Comparison of ENCODE assay signal across 21 mouse cellular contexts in the genomic region with DNA sequence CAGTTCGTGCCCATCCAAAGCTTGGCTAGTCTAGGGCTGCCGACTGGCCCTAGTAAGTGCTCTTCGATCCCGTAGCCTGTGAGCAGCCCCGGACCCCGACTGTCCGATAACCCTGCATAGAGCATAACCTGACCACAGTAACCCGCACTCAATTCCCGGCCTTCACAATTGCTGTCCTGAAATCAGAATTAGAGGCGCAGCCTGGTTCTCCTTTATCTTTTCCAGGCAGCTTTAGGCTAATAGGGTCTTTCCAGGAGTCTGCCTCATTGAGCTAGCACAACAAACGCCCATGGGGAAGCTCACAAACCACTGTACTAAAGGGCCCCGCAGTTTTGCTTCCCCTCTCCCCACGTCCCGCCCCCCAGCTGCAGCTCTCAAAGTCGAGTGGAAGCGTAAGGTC. TPM values are rescaled to one million over a fixed set of nuclear protein-coding genes. Genes with fewer than 3 reads are reported as not detected.
DNase-seq lines count a peak whose midpoint lies in the region; ATAC-seq and TF ChIP-seq lines count a peak whose summit lies in the region.
"Had no signal": no experiment of that assay in that cellular context is flagged by ENCODE, and none has a peak within 500 bp of the region (broad histone marks: within the 10 kb centered on the region; RNA-seq: fewer than 3 reads in every experiment).

No protein-coding gene starts in this region.

- H3K9me3 ChIP-seq in heart, embryonic 10.5 days: no peaks in the 10 kb centered on the region
- no peaks in the 10 kb centered on the region for H3K9me3 ChIP-seq in heart, embryonic 12.5 days (replicated peaks)
- no peaks in the 10 kb centered on the region for H3K9me3 ChIP-seq in midbrain, embryonic 10.5 days (replicated peaks)
- H3K9me3 ChIP-seq in midbrain, postnatal 0 days (ENCODE audit: low read length): no peaks in the 10 kb centered on the region
- H3K9me3 ChIP-seq in embryonic facial prominence, embryonic 14.5 days (ENCODE audit: control insufficient read depth, low read length): no peaks in the 10 kb centered on the region
- no peaks in the 10 kb centered on the region for H3K9me3 ChIP-seq in neural tube, embryonic 11.5 days (ENCODE audit: control insufficient read depth, low read length)
- no peaks in the 10 kb centered on the region for H3K9me3 ChIP-seq in forebrain, embryonic 11.5 days (ENCODE audit: control insufficient read depth, low read length)
- H3K9me3 ChIP-seq: forebrain, embryonic 15.5 days had no signal

- peak overlapping the region; percentile 19; the same call in 1 of the 2 replicates for H3K4me3 ChIP-seq in heart, embryonic 10.5 days
- no peak overlapping the region for H3K4me3 ChIP-seq in heart, embryonic 12.5 days
- 0 out of 2 replicates have a peak overlapping the region, but pooled peaks have one; percentile 1 for H3K4me3 ChIP-seq in midbrain, embryonic 10.5 days
- H3K4me3 ChIP-seq in midbrain, postnatal 0 days (ENCODE audit: low read depth, low read length): no peak overlapping the region
- H3K4me3 ChIP-seq in embryonic facial prominence, embryonic 14.5 days (ENCODE audit: low read depth, low read length): peak overlapping the region; percentile 41
- H3K4me3 ChIP-seq in neural tube, embryonic 11.5 days (ENCODE audit: low read depth, low read length): no peak overlapping the region
- no peak overlapping the region for H3K4me3 ChIP-seq in forebrain, embryonic 11.5 days (ENCODE audit: low read depth, low read length)
- H3K4me3 ChIP-seq: erythroblast, embryonic 14.5 days had no signal

- no peak overlapping the region for H3K27ac ChIP-seq in heart, embryonic 10.5 days
- no peak overlapping the region for H3K27ac ChIP-seq in heart, embryonic 12.5 days (ENCODE audit: poor library complexity, severe bottlenecking)
- no peak overlapping the region for H3K27ac ChIP-seq in midbrain, embryonic 10.5 days (replicated peaks)
- H3K27ac ChIP-seq in midbrain, postnatal 0 days (ENCODE audit: low read depth, low read length): no peak overlapping the region
- H3K27ac ChIP-seq in embryonic facial prominence, embryonic 14.5 days (replicated peaks; ENCODE audit: low read depth, low read length): peak overlapping the region; percentile 69
- H3K27ac ChIP-seq in neural tube, embryonic 11.5 days (ENCODE audit: low read depth, low read length): no peak overlapping the region
- H3K27ac ChIP-seq in forebrain, embryonic 11.5 days (ENCODE audit: low read depth, low read length): no peak overlapping the region
- H3K27ac ChIP-seq: forebrain, embryonic 15.5 days had no signal

- H3K4me1 ChIP-seq in heart, embryonic 10.5 days: peaks cover 28% of the 10 kb centered on the region
- peaks cover 21% of the 10 kb centered on the region for H3K4me1 ChIP-seq in heart, embryonic 12.5 days (replicated peaks)
- H3K4me1 ChIP-seq in midbrain, embryonic 10.5 days: peaks cover 40% of the 10 kb centered on the region
- H3K4me1 ChIP-seq in midbrain, postnatal 0 days (ENCODE audit: insufficient read depth, low read length): no peaks in the 10 kb centered on the region
- 0 out of 2 replicates have a peak, but pooled peaks cover 4% of the 10 kb centered on the region for H3K4me1 ChIP-seq in embryonic facial prominence, embryonic 14.5 days (ENCODE audit: control insufficient read depth, insufficient read depth, low read length)
- 0 out of 2 replicates have a peak, but pooled peaks cover 7% of the 10 kb centered on the region for H3K4me1 ChIP-seq in neural tube, embryonic 11.5 days (ENCODE audit: control insufficient read depth, insufficient read depth, low read length)
- no peaks in the 10 kb centered on the region; the same call in 1 of the 2 replicates for H3K4me1 ChIP-seq in forebrain, embryonic 11.5 days (replicated peaks; ENCODE audit: control insufficient read depth, insufficient read depth, low read length)

- WGBS in heart, embryonic 10.5 days: 2% methylated on average over 16 of the region's 16 CpGs
- 2% methylated on average over 16 of the region's 16 CpGs for WGBS in heart, embryonic 12.5 days
- 2% methylated on average over 16 of the region's 16 CpGs for WGBS in midbrain, embryonic 10.5 days
- 1% methylated on average over 16 of the region's 16 CpGs for WGBS in midbrain, postnatal 0 days
- 8% methylated on average over 16 of the region's 16 CpGs for WGBS in embryonic facial prominence, embryonic 14.5 days
- WGBS in neural tube, embryonic 11.5 days: under 1% methylated on average over 16 of the region's 16 CpGs
- 1% methylated on average over 16 of the region's 16 CpGs for WGBS in forebrain, embryonic 11.5 days

- H3K36me3 ChIP-seq in heart, embryonic 10.5 days: no peaks in the 10 kb centered on the region
- no peaks in the 10 kb centered on the region for H3K36me3 ChIP-seq in heart, embryonic 12.5 days
- H3K36me3 ChIP-seq in midbrain, embryonic 10.5 days: no peaks in the 10 kb centered on the region
- H3K36me3 ChIP-seq in midbrain, postnatal 0 days (ENCODE audit: insufficient read depth, low read length): no peaks in the 10 kb centered on the region
- H3K36me3 ChIP-seq in embryonic facial prominence, embryonic 14.5 days (ENCODE audit: control insufficient read depth, insufficient read depth, low read length): no peaks in the 10 kb centered on the region
- no peaks in the 10 kb centered on the region for H3K36me3 ChIP-seq in neural tube, embryonic 11.5 days (ENCODE audit: control insufficient read depth, insufficient read depth, low read length)
- no peaks in the 10 kb centered on the region for H3K36me3 ChIP-seq in forebrain, embryonic 11.5 days (ENCODE audit: control insufficient read depth, insufficient read depth, low read length)
- H3K36me3 ChIP-seq: forebrain, embryonic 15.5 days had no signal

- no peak for DNase-seq in heart, embryonic 10.5 days (ENCODE audit: low spot score)
- DNase-seq in midbrain, embryonic 10.5 days (ENCODE audit: low spot score): peak; percentile 55
- DNase-seq in midbrain, postnatal 0 days (ENCODE audit: low spot score): no peak
- no peak for DNase-seq in embryonic facial prominence, embryonic 14.5 days (ENCODE audit: low spot score)
- DNase-seq in neural tube, embryonic 11.5 days (ENCODE audit: low spot score): peak; percentile 43
- DNase-seq in forebrain, embryonic 11.5 days (ENCODE audit: low spot score): no peak
- DNase-seq: adrenal gland, adult 8-10 months; cerebellum, adult 11 months; lung, postnatal 4 days had no signal

- ATAC-seq in heart, embryonic 12.5 days (ENCODE audit: insufficient number of reproducible peaks, low FRiP score): no peak
- ATAC-seq in midbrain, postnatal 0 days (ENCODE audit: low FRiP score): no peak
- ATAC-seq in embryonic facial prominence, embryonic 14.5 days (ENCODE audit: low read depth): no peak
- no peak for ATAC-seq in neural tube, embryonic 11.5 days (ENCODE audit: insufficient read depth, low FRiP score, low TSS enrichment)
- no peak for ATAC-seq in forebrain, embryonic 11.5 days (replicated peaks; ENCODE audit: low FRiP score)
- ATAC-seq in megakaryocyte, adult 5-6 weeks (ENCODE audit: poor library complexity, severe bottlenecking): no peak
- ATAC-seq: forebrain, embryonic 15.5 days; hindbrain, embryonic 16.5 days; midbrain, embryonic 16.5 days had no signal

- TF ChIP-seq CTCF in midbrain, postnatal 0 days (IDR thresholded peaks at IDR 0.05): no peak

- peaks cover 98% of the 10 kb centered on the region for H3K27me3 ChIP-seq in heart, embryonic 10.5 days (ENCODE audit: insufficient read depth, poor library complexity, severe bottlenecking)
- peaks cover 93% of the 10 kb centered on the region for H3K27me3 ChIP-seq in heart, embryonic 12.5 days (replicated peaks)
- H3K27me3 ChIP-seq in midbrain, embryonic 10.5 days (ENCODE audit: low read depth, poor library complexity, severe bottlenecking): peaks cover 100% of the 10 kb centered on the region
- H3K27me3 ChIP-seq in midbrain, postnatal 0 days (ENCODE audit: insufficient read depth, low read length): peaks cover 93% of the 10 kb centered on the region
- H3K27me3 ChIP-seq in embryonic facial prominence, embryonic 14.5 days (replicated peaks; ENCODE audit: control insufficient read depth, insufficient read depth, low read length): peaks cover 97% of the 10 kb centered on the region
- peaks cover 95% of the 10 kb centered on the region for H3K27me3 ChIP-seq in neural tube, embryonic 11.5 days (ENCODE audit: control insufficient read depth, insufficient read depth, low read length)
- peaks cover 94% of the 10 kb centered on the region for H3K27me3 ChIP-seq in forebrain, embryonic 11.5 days (ENCODE audit: control insufficient read depth, insufficient read depth, low read length)
- H3K27me3 ChIP-seq: CH12.LX had no signal

- no peak overlapping the region for H3K9ac ChIP-seq in heart, embryonic 12.5 days
- no peak overlapping the region for H3K9ac ChIP-seq in midbrain, postnatal 0 days (replicated peaks; ENCODE audit: low read length, poor library complexity, severe bottlenecking)
- H3K9ac ChIP-seq in embryonic facial prominence, embryonic 14.5 days (ENCODE audit: low read depth, low read length): peak overlapping the region; percentile 63
- no peak overlapping the region for H3K9ac ChIP-seq in neural tube, embryonic 11.5 days (ENCODE audit: low read length)
- H3K9ac ChIP-seq in forebrain, embryonic 11.5 days (ENCODE audit: low read length): no peak overlapping the region
- H3K9ac ChIP-seq: forebrain, embryonic 15.5 days; lung, embryonic 14.5 days had no signal

- H3K4me2 ChIP-seq in heart, embryonic 12.5 days: no peak overlapping the region
- no peak overlapping the region for H3K4me2 ChIP-seq in midbrain, postnatal 0 days (ENCODE audit: low read depth, low read length, poor library complexity, severe bottlenecking)
- peak overlapping the region; percentile 50 for H3K4me2 ChIP-seq in embryonic facial prominence, embryonic 14.5 days (ENCODE audit: low read depth, low read length)
- H3K4me2 ChIP-seq in neural tube, embryonic 11.5 days (ENCODE audit: low read depth): no peak overlapping the region
- H3K4me2 ChIP-seq in forebrain, embryonic 11.5 days (ENCODE audit: low read depth, low read length, severe bottlenecking): no peak overlapping the region
- H3K4me2 ChIP-seq: forebrain, embryonic 15.5 days had no signal

RNA-seq across cellular contexts. Expression of gene Pax9, which starts 1.2 kb away (rescaled TPM):
- polyA plus RNA-seq in heart, embryonic 10.5 days (2016; fragmentation: Nextera tagmentation; extraction: Ambion mirVana): 0.30 and 0.80 TPM in 2 replicates
- polyA plus RNA-seq in heart, embryonic 12.5 days (2016; fragmentation: Nextera tagmentation; extraction: Ambion mirVana): 0.06 TPM in 1 of 2 replicates, not detected in the other
- 0.56 and 0.63 TPM in 2 replicates for polyA plus RNA-seq in midbrain, embryonic 10.5 days (2016; fragmentation: Nextera tagmentation; extraction: Ambion mirVana)
- total RNA-seq in midbrain, postnatal 0 days (2014; rRNA removed): not detected in 2 replicates
- not detected in 2 replicates for polyA plus RNA-seq in midbrain, postnatal 0 days (2015; fragmentation: Nextera tagmentation; extraction: Ambion mirVana)
- 9.2 and 9.4 TPM in 2 replicates for polyA plus RNA-seq in embryonic facial prominence, embryonic 14.5 days (2014; fragmentation: Nextera tagmentation; extraction: Ambion mirVana)
- 3.7 and 4.8 TPM in 2 replicates for polyA plus RNA-seq in neural tube, embryonic 11.5 days (2014; fragmentation: Nextera tagmentation; extraction: Ambion mirVana)
- 0.07 and 0.39 TPM in 2 replicates for polyA plus RNA-seq in forebrain, embryonic 11.5 days (2014; fragmentation: Nextera tagmentation; extraction: Ambion mirVana)
- not detected in 2 replicates for total RNA-seq in megakaryocyte, adult 5-6 weeks (2015)
- total RNA-seq in megakaryocyte, adult 5-6 weeks (2017): not detected in 2 replicates
- total RNA-seq: adrenal gland, adult 8-10 months; CH12.LX; left cerebral cortex, adult 8-10 months; liver, adult 2 months had no signal
- polyA plus RNA-seq: erythroblast, embryonic 14.5 days; forebrain, embryonic 15.5 days; gonadal fat pad, adult 2 months; liver, adult 2 months; midbrain, embryonic 16.5 days; neural tube, embryonic 14.5 days had no signal

Comparison
In these comparisons a context has a peak if more than half of its experiments do, and no peak if none do; other contexts are left out.
1. DNase-seq: peak in midbrain, embryonic 10.5 days (single experiment) and neural tube, embryonic 11.5 days (single experiment); none in heart, embryonic 10.5 days (single experiment), midbrain, postnatal 0 days (single experiment), embryonic facial prominence, embryonic 14.5 days (single experiment) and forebrain, embryonic 11.5 days (single experiment).
2. H3K4me3 ChIP-seq: peak in heart, embryonic 10.5 days (single experiment), midbrain, embryonic 10.5 days (single experiment) and embryonic facial prominence, embryonic 14.5 days (single experiment); none in heart, embryonic 12.5 days (single experiment), midbrain, postnatal 0 days (single experiment), neural tube, embryonic 11.5 days (single experiment) and forebrain, embryonic 11.5 days (single experiment).